In genomic region chr1:23379911-23380740, GRCm38 (mm10) we compare ENCODE assay signal across 8 mouse cellular contexts. TPM values are rescaled to one million over a fixed set of nuclear protein-coding genes. Genes with fewer than 3 reads are reported as not detected.
DNase-seq lines count a peak whose midpoint lies in the region; ATAC-seq and TF ChIP-seq lines count a peak whose summit lies in the region.

No protein-coding gene starts in this region.

- H3K9ac ChIP-seq in embryonic facial prominence, embryonic 13.5 days = no peak overlapping the region
- no peak overlapping the region for H3K9ac ChIP-seq in stomach, embryonic 15.5 days
- no peak overlapping the region for H3K9ac ChIP-seq in stomach, postnatal 0 days (ENCODE audit: low read length)

- ATAC-seq in embryonic facial prominence, embryonic 13.5 days (ENCODE audit: insufficient number of reproducible peaks, insufficient read depth, low FRiP score, low TSS enrichment, low read depth) = no peak
- ATAC-seq in stomach, embryonic 15.5 days (ENCODE audit: insufficient read depth, low FRiP score, low read depth) = no peak
- ATAC-seq in stomach, postnatal 0 days (ENCODE audit: low FRiP score, low TSS enrichment) = no peak
- peak; percentile 65 for ATAC-seq in megakaryocyte, adult 5-6 weeks (ENCODE audit: poor library complexity, severe bottlenecking)

- H3K27me3 ChIP-seq in embryonic facial prominence, embryonic 13.5 days = no peaks in the 10 kb centered on the region
- H3K27me3 ChIP-seq in embryonic facial prominence, embryonic 10.5 days (replicated peaks; ENCODE audit: low read depth, poor library complexity, severe bottlenecking) = no peaks in the 10 kb centered on the region
- H3K27me3 ChIP-seq in stomach, embryonic 15.5 days (replicated peaks) = no peaks in the 10 kb centered on the region
- no peaks in the 10 kb centered on the region for H3K27me3 ChIP-seq in stomach, postnatal 0 days (ENCODE audit: control insufficient read depth, insufficient read depth, low read length)

- TF ChIP-seq CTCF in stomach, postnatal 0 days (IDR thresholded peaks at IDR 0.05; ENCODE audit: low read depth) = no peak

- 0 out of 2 replicates have a peak overlapping the region, but pooled peaks have one; percentile 23 for H3K4me3 ChIP-seq in embryonic facial prominence, embryonic 13.5 days
- no peak overlapping the region for H3K4me3 ChIP-seq in embryonic facial prominence, embryonic 10.5 days
- H3K4me3 ChIP-seq in stomach, embryonic 15.5 days (replicated peaks) = no peak overlapping the region
- H3K4me3 ChIP-seq in stomach, postnatal 0 days (ENCODE audit: low read depth, low read length) = no peak overlapping the region

- no peak for DNase-seq in embryonic facial prominence, embryonic 10.5 days (ENCODE audit: low spot score)
- DNase-seq in stomach, postnatal 0 days (ENCODE audit: low spot score) = no peak
- DNase-seq in kidney, postnatal 14 days = peak; percentile 23
- DNase-seq in yolk sac, embryonic 10.5 days (ENCODE audit: low spot score) = no peak
- no peak for DNase-seq in thymus, adult 18-20 months

- 80% methylated on average over 17 of the region's 17 CpGs for WGBS in embryonic facial prominence, embryonic 13.5 days
- 80% methylated on average over 17 of the region's 17 CpGs for WGBS in embryonic facial prominence, embryonic 10.5 days
- 65% methylated on average over 17 of the region's 17 CpGs for WGBS in stomach, embryonic 15.5 days
- 66% methylated on average over 17 of the region's 17 CpGs for WGBS in stomach, postnatal 0 days

- H3K4me2 ChIP-seq in embryonic facial prominence, embryonic 13.5 days = peak overlapping the region; percentile 42
- peak overlapping the region; percentile 16 for H3K4me2 ChIP-seq in stomach, embryonic 15.5 days
- no peak overlapping the region for H3K4me2 ChIP-seq in stomach, postnatal 0 days (replicated peaks; ENCODE audit: low read depth)

- H3K27ac ChIP-seq in embryonic facial prominence, embryonic 13.5 days = no peak overlapping the region
- H3K27ac ChIP-seq in embryonic facial prominence, embryonic 10.5 days (replicated peaks) = no peak overlapping the region
- no peak overlapping the region for H3K27ac ChIP-seq in stomach, embryonic 15.5 days
- no peak overlapping the region for H3K27ac ChIP-seq in stomach, postnatal 0 days (replicated peaks)

- H3K9me3 ChIP-seq in embryonic facial prominence, embryonic 13.5 days = no peaks in the 10 kb centered on the region
- no peaks in the 10 kb centered on the region for H3K9me3 ChIP-seq in embryonic facial prominence, embryonic 10.5 days
- H3K9me3 ChIP-seq in stomach, embryonic 15.5 days = no peaks in the 10 kb centered on the region
- H3K9me3 ChIP-seq in stomach, postnatal 0 days (ENCODE audit: control insufficient read depth, low read length) = no peaks in the 10 kb centered on the region

- H3K36me3 ChIP-seq in embryonic facial prominence, embryonic 13.5 days = no peaks in the 10 kb centered on the region
- peaks cover 5% of the 10 kb centered on the region for H3K36me3 ChIP-seq in embryonic facial prominence, embryonic 10.5 days (replicated peaks)
- no peaks in the 10 kb centered on the region for H3K36me3 ChIP-seq in stomach, embryonic 15.5 days
- H3K36me3 ChIP-seq in stomach, postnatal 0 days (ENCODE audit: control insufficient read depth, insufficient read depth, low read length) = no peaks in the 10 kb centered on the region; the same call in 1 of the 2 replicates

- TF ChIP-seq EP300 in stomach, postnatal 0 days (optimal IDR thresholded peaks at IDR 0.05) = no peak

- H3K4me1 ChIP-seq in embryonic facial prominence, embryonic 13.5 days = peaks cover 26% of the 10 kb centered on the region
- H3K4me1 ChIP-seq in embryonic facial prominence, embryonic 10.5 days = peaks cover 23% of the 10 kb centered on the region
- H3K4me1 ChIP-seq in stomach, embryonic 15.5 days = 0 out of 2 replicates have a peak, but pooled peaks cover 5% of the 10 kb centered on the region
- H3K4me1 ChIP-seq in stomach, postnatal 0 days (replicated peaks; ENCODE audit: control insufficient read depth, insufficient read depth) = no peaks in the 10 kb centered on the region

RNA-seq across cellular contexts. Expression of gene Ogfrl1, which starts 17.4 kb away (rescaled TPM):
- 10.4 and 11.0 TPM in 2 replicates for polyA plus RNA-seq in embryonic facial prominence, embryonic 13.5 days (2015; fragmentation: Nextera tagmentation; extraction: Ambion mirVana)
- 6.3 and 6.6 TPM in 2 replicates for polyA plus RNA-seq in embryonic facial prominence, embryonic 10.5 days (2016; fragmentation: Nextera tagmentation; extraction: Ambion mirVana)
- 8.2 and 9.2 TPM in 2 replicates for polyA plus RNA-seq in stomach, embryonic 15.5 days (2015; fragmentation: Nextera tagmentation; extraction: Ambion mirVana)
- 4.4 and 6.2 TPM in 2 replicates for polyA plus RNA-seq in stomach, postnatal 0 days (2015; fragmentation: Nextera tagmentation; extraction: Ambion mirVana)
- total RNA-seq in megakaryocyte, adult 5-6 weeks (2015) = 99.3 and 102 TPM in 2 replicates
- 58.4 and 73.8 TPM in 2 replicates for total RNA-seq in megakaryocyte, adult 5-6 weeks (2017)
